ENCODE assay signal across 8 mouse cellular contexts in the genomic region with DNA sequence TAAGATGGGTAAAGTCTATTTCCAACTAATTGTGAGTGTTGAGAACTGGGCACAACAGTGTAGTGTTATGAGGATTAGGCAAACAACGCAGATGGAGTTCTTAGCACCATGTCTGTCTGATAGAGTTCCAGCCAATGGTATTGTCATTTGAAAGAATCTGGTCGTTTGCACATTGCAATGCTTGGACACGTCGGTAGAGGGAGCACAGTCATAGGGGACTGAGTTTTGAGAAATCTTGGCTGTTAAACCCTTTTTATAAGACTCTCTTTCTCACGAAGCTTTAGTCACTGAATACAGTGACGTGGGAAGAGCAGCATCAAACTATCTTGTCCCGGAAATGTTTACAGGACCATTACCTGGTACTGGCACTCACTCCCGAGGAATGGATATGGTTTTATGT. TPM values are rescaled to one million over a fixed set of nuclear protein-coding genes. Genes with fewer than 3 reads are reported as not detected.
A peak's percentile ranks its signal among the peaks of the same experiment; 100 is the strongest.
DNase-seq lines count a peak whose midpoint lies in the region; ATAC-seq and TF ChIP-seq lines count a peak whose summit lies in the region.

No protein-coding gene starts in this region.

- DNase-seq in A20 (ENCODE audit: low read depth, low spot score) (peak; percentile 62), MEL-GATA-1-ER (ENCODE audit: extremely low read depth, low read depth) (peak; percentile 25)
- peak; percentile 27 to 51 for DNase-seq in cerebellum, adult 2 months
- peak; percentile 64 to 78 for DNase-seq in kidney, postnatal 25 days
- DNase-seq in right cerebral cortex, adult 2 months (ENCODE audit: low spot score in 2 of 2): peak; percentile 71 to 91
- DNase-seq in urinary bladder, postnatal 36 days (ENCODE audit: low spot score in 2 of 2): peak; percentile 45 to 66

- H3K27me3 ChIP-seq in cerebellum, adult 2 months (ENCODE audit: control insufficient read depth, insufficient read depth, low read length): no peaks in the 10 kb centered on the region
- H3K27me3 ChIP-seq in lung, embryonic 16.5 days (ENCODE audit: control insufficient read depth, insufficient read depth, low read depth, low read length): no peaks in the 10 kb centered on the region

- 23% methylated on average over 8 of the region's 8 CpGs for WGBS in cerebellum, adult 2 months
- 19% methylated on average over 8 of the region's 8 CpGs for WGBS in lung, embryonic 16.5 days

- H3K9me3 ChIP-seq in lung, embryonic 16.5 days (ENCODE audit: control insufficient read depth, low read length): no peaks in the 10 kb centered on the region

- H3K36me3 ChIP-seq in lung, embryonic 16.5 days (ENCODE audit: control insufficient read depth, insufficient read depth, low read length): no peaks in the 10 kb centered on the region

- no peaks in the 10 kb centered on the region for H3K4me1 ChIP-seq in cerebellum, adult 2 months (ENCODE audit: control insufficient read depth, insufficient read depth, low read length)
- no peaks in the 10 kb centered on the region for H3K4me1 ChIP-seq in lung, embryonic 16.5 days (replicated peaks; ENCODE audit: control insufficient read depth, insufficient read depth, low read length)

- H3K4me2 ChIP-seq in lung, embryonic 16.5 days (ENCODE audit: low read depth, low read length): no peak overlapping the region

- peak; percentile 54; the same call in 1 of the 2 replicates for TF ChIP-seq CTCF in cerebellum, adult 2 months (IDR thresholded peaks at IDR 0.05; ENCODE audit: borderline replicate concordance, insufficient read depth, low read depth, low read length)

- no peak overlapping the region for H3K4me3 ChIP-seq in cerebellum, adult 2 months (replicated peaks; ENCODE audit: insufficient read depth, low read depth, low read length)
- H3K4me3 ChIP-seq in lung, embryonic 16.5 days (ENCODE audit: low read length): no peak overlapping the region

- no peak for TF ChIP-seq POLR2A in cerebellum, adult 2 months (IDR thresholded peaks at IDR 0.05; ENCODE audit: borderline replicate concordance, insufficient read depth, low read length)

- no peak overlapping the region for H3K9ac ChIP-seq in lung, embryonic 16.5 days (ENCODE audit: low read length)

- no peak overlapping the region for H3K27ac ChIP-seq in cerebellum, adult 2 months (ENCODE audit: insufficient read depth, low read length)
- H3K27ac ChIP-seq in lung, embryonic 16.5 days (ENCODE audit: low read length): no peak overlapping the region

- peak; percentile 92 for ATAC-seq in frontal cortex, adult (ENCODE audit: low TSS enrichment)
- 0 out of 2 replicates have a peak, but pooled peaks have one; percentile 36 for ATAC-seq in lung, embryonic 16.5 days (ENCODE audit: low read depth)

RNA-seq across cellular contexts. Expression of a gene that starts 17.1 kb away (rescaled TPM):
- 0.03 and 0.05 TPM in 2 replicates for polyA plus RNA-seq in cerebellum, adult 2 months (2012; rRNA removed)
- polyA plus RNA-seq in lung, embryonic 16.5 days (2015; fragmentation: Nextera tagmentation; extraction: Ambion mirVana): 1.4 and 2.3 TPM in 2 replicates

Comparison
In these comparisons a context has a peak if more than half of its experiments do, and no peak if none do; other contexts are left out.
1. DNase-seq: peak in every context shown above with its lines; median percentile 81 in right cerebral cortex, adult 2 months; 71 in kidney, postnatal 25 days; 62 in A20; 56 in urinary bladder, postnatal 36 days; 39 in cerebellum, adult 2 months; 25 in MEL-GATA-1-ER.